In the genomic region with DNA sequence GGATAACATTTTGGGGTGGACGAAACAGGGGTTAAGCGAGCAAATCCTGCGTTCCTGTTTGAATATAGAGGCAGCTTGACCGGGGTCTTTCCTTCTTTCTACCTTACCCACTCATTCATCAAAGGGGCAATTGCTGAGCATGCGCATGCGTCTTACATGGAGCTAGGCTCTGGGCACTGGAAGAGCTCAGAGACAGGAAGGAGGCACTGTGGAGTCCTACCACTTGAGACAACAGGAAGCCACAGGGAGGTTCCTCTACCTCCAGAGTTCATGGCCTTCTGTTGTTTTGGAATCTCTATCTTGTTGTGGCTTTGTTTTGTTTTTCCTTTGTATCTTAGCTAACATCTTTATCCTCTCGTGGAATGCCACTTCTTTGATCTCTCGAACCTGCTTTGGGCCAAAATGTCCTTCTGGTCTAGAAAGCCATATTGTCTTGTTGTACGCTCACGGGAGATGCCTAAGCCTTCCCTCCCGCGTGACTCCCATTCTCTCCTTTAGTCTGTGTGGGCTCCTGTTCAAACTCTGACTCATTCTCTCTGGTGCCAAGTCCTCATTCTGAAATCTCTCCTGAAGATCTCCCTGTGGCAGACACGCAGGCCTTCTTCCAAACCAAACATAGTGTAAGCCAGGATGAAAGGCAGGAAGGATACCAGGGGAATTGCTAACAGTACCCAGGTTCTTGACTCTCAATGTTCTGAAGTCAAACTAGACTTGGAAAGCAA, we compare ENCODE assay signal across 10 mouse cellular contexts.
DNase-seq lines count a peak whose midpoint lies in the region; ATAC-seq and TF ChIP-seq lines count a peak whose summit lies in the region.
"Had no signal": no experiment of that assay in that cellular context is flagged by ENCODE, and none has a peak within 500 bp of the region (broad histone marks: within the 10 kb centered on the region; RNA-seq: fewer than 3 reads in every experiment).

No protein-coding gene starts in this region.

- H3K9me3 ChIP-seq in neural tube, embryonic 15.5 days (replicated peaks) = 0 out of 2 replicates have a peak, but pooled peaks cover 3% of the 10 kb centered on the region

- no peak overlapping the region for H3K4me2 ChIP-seq in neural tube, embryonic 15.5 days
- H3K4me2 ChIP-seq: lung, embryonic 14.5 days had no signal

- 38% methylated on average over 13 of the region's 13 CpGs for WGBS in cerebellum, adult 2 months
- WGBS in neural tube, embryonic 15.5 days = 78% methylated on average over 13 of the region's 13 CpGs

- peaks cover 4% of the 10 kb centered on the region for H3K4me1 ChIP-seq in cerebellum, adult 2 months (ENCODE audit: control insufficient read depth, insufficient read depth, low read length)
- H3K4me1 ChIP-seq in neural tube, embryonic 15.5 days = no peaks in the 10 kb centered on the region

- no peak for TF ChIP-seq CTCF in cerebellum, adult 2 months (IDR thresholded peaks at IDR 0.05; ENCODE audit: borderline replicate concordance, insufficient read depth, low read depth, low read length)

- no peak for DNase-seq in frontal cortex, postnatal 25 days (ENCODE audit: low spot score in 2 of 2)
- DNase-seq in 3T3-L1 (ENCODE audit: low read depth, low spot score) = peak; percentile 99
- DNase-seq in cerebellum, adult 2 months = peak; percentile 77 to 93
- peak; percentile 75 to 79 for DNase-seq in heart, postnatal 10 days
- peak; percentile 52 to 60 for DNase-seq in right cerebral cortex, postnatal 10 days (ENCODE audit: low spot score in 2 of 2)
- DNase-seq: lung, embryonic 14.5 days had no signal

- no peaks in the 10 kb centered on the region for H3K27me3 ChIP-seq in cerebellum, adult 2 months (ENCODE audit: control insufficient read depth, insufficient read depth, low read length)
- H3K27me3 ChIP-seq in neural tube, embryonic 15.5 days (replicated peaks) = no peaks in the 10 kb centered on the region
- H3K27me3 ChIP-seq: CH12.LX had no signal

- intact Hi-C loops in heart, postnatal 10 days (cut with DNase I) = loop anchor here (1.0 kb wide), 1 partner anchor 34 kb away; no protein-coding TSS in a partner anchor

- H3K27ac ChIP-seq in cerebellum, adult 2 months (ENCODE audit: insufficient read depth, low read length) = no peak overlapping the region
- H3K27ac ChIP-seq in neural tube, embryonic 15.5 days (replicated peaks) = no peak overlapping the region

- peak; percentile 98 for ATAC-seq in frontal cortex, adult (ENCODE audit: low TSS enrichment)
- no peak for ATAC-seq in megakaryocyte progenitor cell, adult 5-6 weeks (replicated peaks; ENCODE audit: poor library complexity)
- ATAC-seq in neural tube, embryonic 15.5 days (ENCODE audit: low FRiP score) = no peak

- TF ChIP-seq POLR2A in cerebellum, adult 2 months (IDR thresholded peaks at IDR 0.05; ENCODE audit: borderline replicate concordance, insufficient read depth, low read length) = no peak

- no peak overlapping the region for H3K4me3 ChIP-seq in cerebellum, adult 2 months (replicated peaks; ENCODE audit: insufficient read depth, low read depth, low read length)
- H3K4me3 ChIP-seq in neural tube, embryonic 15.5 days (replicated peaks) = no peak overlapping the region

- no peaks in the 10 kb centered on the region for H3K36me3 ChIP-seq in neural tube, embryonic 15.5 days

- no peak overlapping the region for H3K9ac ChIP-seq in neural tube, embryonic 15.5 days (replicated peaks)
- H3K9ac ChIP-seq: lung, embryonic 14.5 days had no signal

Comparison
In these comparisons a context has a peak if more than half of its experiments do, and no peak if none do; other contexts are left out.
1. DNase-seq: peak in 3T3-L1 (single experiment), cerebellum, adult 2 months (2 of 2), heart, postnatal 10 days (2 of 2) and right cerebral cortex, postnatal 10 days (2 of 2); none in frontal cortex, postnatal 25 days (0 of 2).